Mouse (Mus musculus) liver, adult 2 months (tissue): ENCODE results near the gene Alox15.

ENCODE experiments used
- CTCF ChIP-seq: fragments of 200-500 bp; IDR thresholded peaks from 2 replicates; pipeline ENCODE4 v1.5.1; 2011; ENCODE audit warnings: low read depth, low read length, control low read depth
- POLR2A ChIP-seq: fragments of 200-500 bp; IDR thresholded peaks from 2 replicates; pipeline ENCODE4 v1.6.1; 2011; ENCODE audit warnings: low read length, control low read depth; ENCODE audit not compliant: insufficient read depth; ENCODE audit errors: extremely low read depth

- TF ChIP-seq POLR2A (no peak), CTCF (no peak)
Measured at GRCm38 (mm10) chr11:70322528-70322927, 29.3 kb downstream of the Alox15 start, which contains the start of gene Alox12e.
